Mouse (Mus musculus) 3T3-L1 (cell line): ENCODE results near the gene Palm.

ENCODE experiments used
- DNase-seq: peaks from one replicate; pipeline ENCODE4 v3.0.0-alpha.2; 2015; ENCODE audit warnings: low read depth, low spot score

Gene Palm

DNA sequence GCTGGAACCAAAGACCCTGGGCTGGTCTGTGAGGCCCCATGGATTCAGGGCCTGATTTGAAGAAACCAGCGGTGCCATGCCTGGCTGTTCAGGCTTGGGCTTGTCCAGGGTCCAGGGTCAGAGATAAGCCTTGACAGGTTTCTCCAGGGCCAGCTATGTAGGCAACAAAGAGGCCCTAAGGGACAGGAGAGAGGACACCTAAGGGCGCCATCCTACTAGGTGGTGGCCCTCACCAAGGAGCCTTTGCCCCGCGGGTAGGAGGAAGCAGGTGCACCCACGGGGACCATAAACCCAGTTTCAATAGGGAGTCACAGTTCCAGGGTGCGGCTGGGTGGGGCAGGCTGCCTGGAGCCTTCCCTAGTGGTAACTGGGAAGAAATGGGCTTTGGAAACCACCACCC lies 29.6 kb downstream of the Palm start:
- no peak for DNase-seq

DNA sequence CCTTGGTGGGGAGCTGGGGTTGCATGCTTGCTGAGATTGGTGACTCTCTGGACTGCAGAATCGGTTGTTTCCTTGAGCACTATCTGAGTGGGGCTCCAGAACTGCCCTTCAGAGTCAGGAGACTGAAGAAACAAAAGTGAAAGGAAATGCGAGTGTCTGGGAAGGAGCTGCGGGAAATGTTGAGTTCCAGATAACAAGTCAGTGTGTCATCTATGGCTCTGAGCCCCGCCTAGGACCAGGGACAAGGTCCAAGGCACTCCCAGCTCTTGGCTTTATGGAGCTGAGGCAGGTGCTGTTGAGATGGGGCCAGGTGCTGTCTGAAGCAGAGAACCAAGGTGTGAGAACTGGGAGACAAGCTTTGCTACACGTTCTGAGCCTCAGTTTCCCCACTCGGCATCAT lies 31.0 kb downstream of the Palm start:
- DNase-seq = peak; percentile 82

DNA sequence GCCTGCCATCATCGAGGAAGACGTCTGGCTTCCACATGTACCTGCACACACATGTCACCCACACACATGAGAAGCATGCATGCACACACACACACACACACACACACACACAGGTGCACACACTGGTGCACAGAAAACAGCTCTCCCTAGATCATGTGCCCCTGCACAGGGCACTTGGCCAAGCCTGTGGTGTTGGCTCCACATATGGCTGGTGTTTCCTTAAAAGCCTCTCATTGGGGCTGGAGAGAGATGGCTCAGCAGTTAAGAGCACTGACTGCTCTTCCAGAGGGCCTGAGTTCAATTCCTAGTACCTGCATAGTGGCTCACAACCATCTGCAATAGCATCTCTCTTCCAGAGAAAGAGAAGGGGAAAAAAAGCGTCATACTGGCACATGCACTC lies 38.2 kb downstream of the Palm start:
- peak; percentile 39 for DNase-seq

DNA sequence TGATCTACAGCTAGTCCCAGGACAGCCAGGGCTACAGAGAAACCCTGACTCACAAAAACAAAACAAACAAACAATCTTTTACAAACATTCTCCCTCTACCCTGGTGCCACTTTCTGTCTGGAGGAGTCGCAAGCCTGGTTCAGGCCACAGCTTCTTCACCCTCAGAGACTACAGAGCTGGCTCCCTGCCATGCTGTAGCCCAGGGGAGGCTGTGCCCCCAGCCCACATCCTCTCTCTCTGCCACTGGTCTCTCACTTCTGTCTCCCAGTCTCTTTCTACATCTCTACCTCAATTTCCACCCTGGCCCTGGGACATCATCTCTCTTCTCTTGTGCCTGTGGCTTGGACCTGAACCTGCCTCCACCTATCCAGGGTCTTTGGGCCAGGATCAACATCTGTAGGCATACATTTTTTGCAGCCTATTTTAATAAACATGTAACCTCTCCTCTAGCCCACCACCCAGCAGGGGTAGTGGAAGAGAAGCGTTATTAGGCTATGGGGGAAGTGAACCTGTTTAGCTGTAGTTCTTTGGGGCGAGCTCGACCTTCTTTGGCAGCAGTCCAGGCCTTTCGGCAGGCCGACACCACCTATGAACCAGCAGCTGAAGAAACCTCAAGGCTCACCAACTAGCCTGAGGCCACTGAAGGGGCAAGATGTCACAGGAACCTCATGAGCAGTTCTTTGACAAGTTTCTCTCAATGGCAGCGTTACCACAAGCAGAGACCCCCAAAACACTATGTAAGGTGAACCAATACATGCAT lies 38.8 kb downstream of the Palm start:
- DNase-seq = no peak

DNA sequence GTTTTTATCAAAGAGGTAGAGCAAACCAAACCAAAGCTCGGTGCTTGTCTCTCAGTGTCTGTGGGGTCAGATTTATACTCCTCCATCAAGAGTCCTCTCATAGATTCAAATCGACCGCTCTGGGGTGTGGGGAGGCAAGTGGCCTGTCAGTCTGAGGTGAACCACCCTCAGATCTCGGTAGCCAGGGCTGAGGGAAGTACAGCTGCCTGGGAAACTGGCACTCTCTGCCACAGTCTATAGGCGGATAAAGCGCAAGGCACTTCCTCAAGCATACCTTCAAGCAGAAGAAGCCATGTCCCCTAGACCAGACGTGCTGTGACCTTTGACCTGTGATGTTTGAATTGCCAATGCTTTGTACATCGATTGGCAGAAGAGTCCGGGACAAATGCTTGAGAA lies 39.4 kb downstream of the Palm start:
- DNase-seq = no peak

DNA sequence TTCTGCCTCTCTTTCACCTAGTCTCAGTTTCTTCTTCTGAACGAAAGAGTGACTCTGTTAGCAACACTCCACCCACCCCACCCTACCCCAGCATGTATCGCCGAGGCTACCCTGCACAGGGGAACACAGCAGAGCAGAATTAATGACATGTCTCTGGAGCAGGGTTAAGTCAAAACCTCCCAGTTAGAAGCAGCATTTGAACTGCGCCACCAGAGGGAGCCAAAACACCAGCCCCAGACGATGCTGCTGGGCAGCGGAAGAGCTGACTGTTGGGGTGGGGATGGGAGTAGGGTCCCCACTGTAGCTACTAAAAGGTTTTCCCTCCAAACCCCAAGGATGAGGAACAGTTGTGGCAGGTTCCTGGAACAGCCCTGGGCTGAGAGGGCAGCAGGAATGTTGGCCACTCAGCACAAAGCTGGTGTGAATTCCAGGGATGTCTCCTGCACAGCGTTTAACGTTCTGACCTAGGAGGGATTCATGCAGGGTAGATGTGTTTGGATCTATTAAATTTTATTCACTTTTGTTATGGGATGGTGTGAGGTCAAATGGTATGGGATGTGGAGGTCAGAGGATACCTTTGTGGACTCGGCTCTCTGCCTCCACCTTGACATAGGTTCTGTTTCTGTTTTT lies 41.5 kb downstream of the Palm start:
- peak; percentile 82 for DNase-seq

DNA sequence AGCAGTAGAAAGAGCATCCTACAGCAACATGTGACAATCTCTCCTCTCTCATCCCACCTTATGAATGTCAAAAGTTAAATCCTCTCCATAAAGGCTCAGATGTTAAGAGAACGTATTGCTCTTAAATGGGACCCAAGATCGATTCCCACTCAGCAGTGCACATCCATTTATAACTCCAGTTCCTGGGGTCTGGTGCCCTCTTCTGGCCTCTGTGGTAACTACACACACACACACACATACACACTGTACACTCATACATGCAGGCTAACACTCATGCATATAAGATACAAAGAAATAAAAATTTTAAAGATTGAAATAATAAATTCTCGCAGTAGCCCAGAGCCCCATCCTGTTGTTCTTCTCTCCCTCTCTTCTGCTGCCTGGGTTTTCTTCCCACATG lies 43.5 kb downstream of the Palm start:
- DNase-seq = no peak

DNA sequence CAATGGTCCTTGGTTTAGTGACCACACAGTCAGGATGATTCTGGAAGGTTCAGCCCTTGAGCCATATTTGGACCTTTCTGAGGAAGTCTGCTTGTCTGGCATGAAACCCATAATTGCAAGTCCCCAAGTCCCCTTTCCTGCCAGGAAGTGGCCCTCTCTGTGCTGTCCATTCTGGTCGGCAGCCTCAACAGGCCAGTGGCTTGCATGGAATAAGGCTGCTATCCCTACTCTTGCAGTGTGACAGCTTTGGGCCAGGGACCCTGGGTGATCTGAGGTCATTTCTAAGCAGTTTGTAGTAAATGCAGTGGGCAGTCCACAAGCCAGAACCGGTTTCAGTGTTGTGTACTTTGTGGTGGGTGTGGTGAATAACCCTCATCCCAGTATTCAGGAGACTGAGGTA lies 44.8 kb downstream of the Palm start:
- DNase-seq = no peak

DNA sequence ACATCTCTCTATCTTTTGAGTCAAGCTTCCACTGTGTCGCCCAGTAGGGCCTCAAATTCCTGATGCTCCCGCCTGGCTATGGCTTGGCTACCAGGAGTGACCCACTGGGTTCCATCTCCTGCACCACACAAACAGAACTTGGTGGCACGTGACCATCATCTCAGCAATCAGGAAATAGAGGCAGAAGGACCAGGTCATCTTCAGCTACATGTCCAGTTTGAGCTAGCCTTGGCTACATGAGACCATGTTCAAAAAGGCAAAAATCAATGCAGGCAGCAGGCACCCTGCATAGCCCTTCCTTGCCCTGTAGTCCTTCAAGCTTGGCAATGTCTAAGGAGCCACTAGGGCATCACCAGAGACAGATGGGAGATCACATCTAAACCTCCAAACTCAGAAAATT lies 46.7 kb downstream of the Palm start:
- DNase-seq = no peak

DNA sequence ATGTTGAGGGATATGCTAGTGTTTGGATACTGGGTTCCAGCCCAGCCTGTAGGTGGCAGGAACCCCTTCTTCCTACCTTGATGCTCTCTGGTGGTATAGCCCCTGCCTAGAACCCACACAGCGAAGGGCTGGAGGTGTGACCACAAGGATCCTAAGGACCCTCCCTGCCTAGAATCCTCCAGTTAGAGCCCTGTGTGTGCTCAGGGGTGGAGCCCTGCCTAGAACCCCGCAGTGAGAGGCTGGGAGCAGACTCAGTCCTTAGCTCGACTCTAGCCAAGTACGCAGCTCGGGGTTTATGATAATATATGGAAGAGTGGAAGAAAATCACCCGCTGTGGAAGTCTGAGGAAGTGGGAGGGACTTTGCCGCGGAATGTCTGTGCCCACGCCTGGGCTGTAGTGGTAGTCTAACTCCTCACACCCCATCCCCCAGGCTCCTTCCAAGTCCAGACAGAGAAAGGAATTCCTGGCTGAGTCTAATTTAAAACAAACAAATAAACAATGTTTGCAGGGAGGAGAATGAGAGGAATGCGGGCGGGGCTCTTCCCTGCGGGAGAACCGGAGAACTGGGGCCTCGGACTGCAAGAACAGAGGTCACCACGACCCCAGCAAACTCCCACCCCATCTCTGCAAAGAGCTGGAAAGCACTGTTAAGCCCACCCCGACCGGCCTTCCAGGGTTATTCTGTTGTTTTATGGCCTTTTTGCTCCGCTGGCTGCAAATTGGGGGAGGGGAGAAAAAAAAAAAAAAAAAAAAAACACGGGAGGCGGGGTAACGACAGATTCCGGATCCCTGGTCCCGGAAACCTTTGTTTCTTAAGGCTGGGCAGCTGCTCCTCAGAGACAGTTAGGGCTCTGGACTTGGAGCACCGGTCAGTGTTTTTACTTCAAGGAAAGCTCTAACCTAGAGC lies 47.5 kb downstream of the Palm start:
- peak; percentile 89 for DNase-seq

DNA sequence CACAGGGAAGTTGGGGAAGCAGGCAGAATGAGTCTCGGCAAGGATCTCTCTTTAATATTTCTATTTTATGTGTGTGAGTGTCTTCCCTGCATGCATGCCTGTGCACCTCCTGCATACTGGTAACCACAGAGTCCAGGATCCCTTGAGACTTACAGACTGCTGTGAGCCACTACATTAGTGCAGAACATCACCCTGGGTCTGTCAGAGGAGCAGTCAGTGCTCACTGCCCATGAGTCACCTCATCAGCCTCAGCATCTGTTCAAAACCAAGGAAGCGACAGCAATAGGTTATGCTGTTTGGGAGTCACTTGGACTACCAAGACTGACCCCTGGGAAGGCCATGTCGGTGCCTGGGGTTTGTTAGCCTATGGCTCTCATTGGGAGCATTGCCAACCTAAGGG lies 49.0 kb downstream of the Palm start:
- DNase-seq = peak; percentile 78

DNA sequence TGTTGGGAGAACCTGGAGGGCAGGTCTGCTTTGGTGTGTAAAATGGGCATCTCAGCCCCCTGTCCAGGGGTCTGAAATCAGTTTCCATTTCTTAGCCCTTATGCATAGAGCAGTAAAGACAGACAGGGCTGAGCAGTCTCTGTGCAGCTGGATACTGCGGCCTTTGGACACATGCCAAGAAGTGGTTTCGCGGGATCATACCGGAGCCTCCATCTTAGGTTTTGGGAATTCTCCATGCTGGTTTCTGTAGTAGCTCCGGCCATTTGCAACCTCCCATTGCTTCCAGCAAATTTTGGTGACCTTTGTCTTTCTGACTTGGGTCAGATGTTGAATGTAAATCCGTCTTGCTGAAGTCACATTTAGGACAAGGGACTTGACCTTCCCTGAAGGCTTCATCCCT lies 50.1 kb downstream of the Palm start:
- DNase-seq = peak; percentile 36

DNA sequence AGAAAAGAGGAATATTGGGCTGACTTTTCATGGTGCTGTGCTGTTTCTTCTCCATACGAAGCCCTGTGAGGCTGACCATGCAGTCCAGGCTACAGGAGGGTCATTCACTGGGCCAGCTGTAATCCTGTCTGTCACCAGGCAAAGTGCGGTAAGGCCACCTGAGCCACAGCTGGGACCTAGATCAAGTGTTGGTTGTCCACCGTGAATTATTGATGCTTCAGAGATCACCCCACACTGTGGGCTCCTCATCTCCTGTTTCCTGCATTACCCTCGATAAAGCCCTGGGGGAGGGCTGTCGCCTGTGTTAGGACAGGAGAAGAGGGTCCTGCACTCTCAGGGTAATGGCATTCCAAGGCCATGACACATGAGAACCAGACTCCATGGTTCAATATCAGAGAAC lies 53.2 kb downstream of the Palm start:
- no peak for DNase-seq

DNA sequence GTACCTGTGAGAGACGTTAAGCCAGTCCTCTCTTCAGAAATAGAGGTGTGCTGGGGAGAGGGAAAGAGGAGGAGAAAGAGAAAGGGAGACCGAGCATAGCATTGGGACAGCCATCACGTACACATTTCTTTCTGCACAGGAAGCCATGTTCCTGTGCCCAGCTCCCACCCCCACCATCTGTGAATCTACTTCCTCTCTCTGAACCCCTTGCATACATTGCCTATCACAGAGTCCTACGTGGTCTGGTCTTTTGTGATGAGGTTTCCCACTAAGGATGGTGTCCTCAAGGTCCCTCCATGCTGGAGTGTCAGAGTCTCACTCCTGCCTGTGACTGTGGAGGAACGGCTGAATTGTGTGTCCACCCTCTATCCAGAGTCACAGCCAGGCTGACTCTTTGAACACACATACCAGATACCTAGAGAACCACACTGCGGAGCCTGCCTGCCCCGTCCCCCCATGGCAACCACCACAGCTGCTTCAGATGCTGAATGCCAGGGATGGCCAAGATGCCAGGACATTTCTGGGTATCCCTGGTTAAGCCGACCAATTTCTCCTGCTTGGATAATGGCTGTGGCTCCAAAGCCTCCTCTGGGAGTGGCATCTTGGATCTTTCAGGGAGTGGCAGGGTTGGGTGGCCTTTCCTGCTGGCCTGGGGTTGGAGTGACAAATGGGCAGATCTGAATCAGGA lies 56.7 kb downstream of the Palm start:
- no peak for DNase-seq

DNA sequence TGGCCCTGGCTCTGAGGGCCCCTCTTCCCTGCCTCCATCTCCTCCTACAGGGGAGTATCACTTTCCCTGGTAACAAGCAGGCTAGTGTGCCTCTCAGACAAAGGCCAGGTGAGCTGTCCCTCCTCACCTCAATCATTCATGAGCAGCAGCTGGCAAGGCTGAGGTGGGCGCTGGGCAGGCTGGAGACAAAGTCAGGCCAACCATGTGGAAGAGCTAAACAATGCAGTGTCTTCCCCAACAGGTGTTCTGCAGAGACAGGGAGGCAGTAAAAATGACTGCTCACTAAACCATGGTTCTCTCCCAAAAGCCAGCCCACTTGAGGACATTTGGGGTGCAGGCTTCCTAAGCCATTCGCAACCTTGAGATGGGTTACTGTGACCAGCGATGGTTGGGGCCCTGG lies 58.3 kb downstream of the Palm start:
- DNase-seq = no peak

DNA sequence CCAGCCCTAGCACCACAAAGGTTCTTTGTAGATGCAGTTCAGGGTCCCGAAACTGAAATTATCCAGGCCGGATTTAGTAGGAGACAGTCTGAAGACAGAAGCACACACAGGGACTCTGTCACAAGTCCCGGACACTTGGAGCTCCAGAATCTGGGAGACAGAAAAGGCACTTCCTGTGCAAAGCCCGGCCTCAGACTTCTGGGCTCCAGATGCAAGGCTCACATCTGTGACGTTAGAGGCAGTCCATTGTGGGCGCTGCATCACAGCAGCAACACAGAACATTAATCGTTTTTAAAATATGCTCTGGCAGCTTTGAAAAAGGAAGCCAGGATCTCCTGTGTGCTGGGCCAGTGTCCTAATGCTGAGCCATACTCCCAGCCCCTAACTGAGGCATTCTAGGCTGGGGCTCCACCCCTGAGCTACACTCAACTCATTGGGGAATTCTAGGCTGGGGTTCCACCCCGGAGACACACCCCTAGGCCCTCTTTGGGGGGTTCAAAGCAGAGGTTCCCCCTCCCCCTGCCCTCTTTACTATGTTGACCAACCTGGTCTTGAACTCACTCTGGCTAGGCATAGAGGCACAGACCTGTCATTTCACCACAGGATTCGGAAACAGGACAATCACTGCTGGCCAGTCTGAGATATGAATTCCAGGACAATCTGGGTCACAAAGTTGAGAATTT lies 58.9 kb downstream of the Palm start:
- peak; percentile 73 for DNase-seq

DNA sequence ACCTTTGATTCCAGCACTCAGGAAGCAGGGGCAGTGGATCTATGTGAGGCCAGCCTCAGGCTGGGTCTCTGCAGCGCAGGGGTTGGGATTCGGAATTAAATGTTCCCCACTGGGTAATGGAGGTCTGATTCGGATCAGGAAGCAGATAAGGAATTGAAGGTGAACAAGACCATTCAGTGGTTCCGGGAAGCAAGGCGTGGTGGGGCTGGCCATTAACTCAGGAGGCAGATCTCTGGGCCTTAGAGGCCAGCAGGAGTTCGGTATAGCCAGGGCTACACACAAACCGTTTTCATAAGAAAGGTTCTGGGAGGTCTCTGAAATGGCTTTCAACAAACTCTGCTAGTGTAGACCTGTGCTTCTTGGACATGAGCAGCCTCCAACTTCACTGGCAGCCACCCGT lies 59.5 kb downstream of the Palm start:
- DNase-seq = no peak

DNA sequence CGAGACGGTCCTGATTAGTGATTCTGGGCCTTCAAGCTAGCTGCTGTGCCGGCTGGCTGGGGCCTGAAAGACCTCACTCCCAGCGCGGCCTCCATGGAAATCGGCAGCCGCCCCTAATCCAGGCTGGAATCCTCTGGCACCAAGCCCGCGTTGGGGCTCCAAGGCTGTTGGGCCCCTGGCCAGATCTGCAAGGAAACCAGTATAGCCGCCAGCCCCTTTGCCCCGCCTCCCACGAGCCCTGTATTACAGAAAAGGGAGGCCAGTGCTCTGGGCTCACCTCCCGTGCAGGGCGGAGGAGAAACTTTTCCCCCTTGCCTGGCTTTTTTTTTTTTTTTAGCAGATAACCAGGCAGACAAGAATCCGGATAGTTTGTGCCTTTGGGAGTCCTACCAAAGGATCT lies 60.0 kb downstream of the Palm start:
- DNase-seq = peak; percentile 97

DNA sequence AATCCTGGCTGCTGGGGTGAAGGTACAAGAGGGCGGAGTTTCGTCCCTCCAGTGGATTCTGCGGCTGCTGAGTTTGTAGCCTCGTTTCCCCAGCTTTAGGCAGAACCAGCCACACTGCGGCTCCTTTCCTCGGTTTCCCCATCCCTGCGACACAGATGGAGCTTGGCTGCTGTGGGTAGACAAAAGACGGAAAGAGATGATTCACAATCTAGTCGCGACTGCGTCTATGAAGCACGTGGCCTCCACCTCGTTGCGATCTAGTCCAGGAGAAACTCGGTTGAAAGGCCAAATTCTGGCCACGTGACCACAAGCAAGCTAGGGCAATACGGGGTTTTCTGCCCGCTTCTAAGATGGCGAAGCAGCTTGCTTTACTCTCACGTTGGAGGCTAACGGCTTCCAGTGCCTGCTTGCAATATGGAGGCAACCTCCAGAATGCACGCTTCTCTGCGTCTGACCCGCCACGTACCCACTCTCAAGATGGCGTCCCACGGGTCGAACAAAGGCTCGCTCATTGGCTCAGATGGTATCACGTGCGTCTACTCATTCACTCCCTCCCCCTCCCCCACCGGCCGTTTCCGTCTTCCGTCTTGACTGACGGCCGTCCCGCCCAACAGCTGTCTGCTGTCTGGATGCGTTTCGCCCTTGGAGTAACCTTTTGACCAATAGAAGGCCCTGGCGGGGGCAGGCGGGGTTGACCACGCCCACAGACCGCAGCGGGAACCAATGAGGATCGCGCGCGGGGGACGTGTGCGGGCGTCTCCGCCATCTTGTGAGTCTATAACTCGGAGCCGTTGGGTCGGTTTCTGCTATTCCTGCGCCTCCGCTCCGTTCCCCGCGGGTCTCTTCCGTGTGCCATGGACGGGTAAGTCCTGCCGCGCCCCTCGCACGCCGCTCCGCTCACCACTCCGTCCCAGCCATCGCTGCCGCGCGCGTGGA lies 60.8 kb downstream of the Palm start, which contains the start of gene Ptbp1:
TSS of gene Ptbp1 (plus strand) at position 568 of the 936 bp plus-strand sequence.
- DNase-seq = peak; percentile 100
